Mouse (Mus musculus): ENCODE results near the gene Rad23b.

- TF ChIP-seq CTCF (IDR thresholded peaks at IDR 0.05; ENCODE audit: control insufficient read depth, insufficient read depth, insufficient replicate concordance, low read depth, low read length), result no peak
- TF ChIP-seq POLR2A (IDR thresholded peaks at IDR 0.05; ENCODE audit: control insufficient read depth, low read depth, low read length), result no peak
Observed at GRCm38 (mm10) chr4:55415864-55416263, 66.0 kb downstream of the Rad23b start.

All from testis, adult 2 months (tissue).